Mouse (Mus musculus) neural tube, embryonic 13.5 days (tissue): ENCODE measurements around the gene Trmt5. TPM values are rescaled to one million over a fixed set of nuclear protein-coding genes. Genes with fewer than 3 reads are reported as not detected.

Source experiments
- ATAC-seq: fragments of 200-750 bp; cut with Nextera tagmentation; 2 replicates; pipeline ENCODE4 v1.8.0; 2017; ENCODE audit warnings: low read depth, mild to moderate bottlenecking, moderate TSS enrichment, moderate library complexity
- H3K27ac ChIP-seq: fragments of 300-500 bp; sonication (generic); replicated peaks from 2 replicates; pipeline ENCODE4 v1.5.1; 2015; ENCODE audit warnings: moderate library complexity, mild to moderate bottlenecking, inconsistent platforms
- H3K27me3 ChIP-seq: fragments of 300-500 bp; sonication (generic); 2 replicates; pipeline ENCODE4 v1.6.1; 2015; ENCODE audit warnings: mild to moderate bottlenecking, inconsistent platforms
- H3K36me3 ChIP-seq: fragments of 300-500 bp; sonication (generic); 2 replicates; pipeline ENCODE4 v1.6.1; 2015; ENCODE audit warnings: mild to moderate bottlenecking, inconsistent platforms
- H3K4me1 ChIP-seq: fragments of 300-500 bp; sonication (generic); replicated peaks from 2 replicates; pipeline ENCODE4 v1.6.1; 2015; ENCODE audit warnings: inconsistent platforms
- H3K4me2 ChIP-seq: fragments of 300-500 bp; sonication (generic); 2 replicates; pipeline ENCODE4 v1.6.1; 2015; ENCODE audit warnings: inconsistent platforms, mild to moderate bottlenecking, moderate library complexity
- H3K4me3 ChIP-seq: fragments of 300-500 bp; sonication (generic); 2 replicates; pipeline ENCODE4 v1.5.1; 2015; ENCODE audit warnings: mild to moderate bottlenecking, inconsistent platforms
- H3K9ac ChIP-seq: fragments of 300-500 bp; sonication (generic); 2 replicates; pipeline ENCODE4 v1.6.1; 2015; ENCODE audit warnings: moderate library complexity, mild to moderate bottlenecking, inconsistent platforms
- H3K9me3 ChIP-seq: fragments of 300-500 bp; sonication (generic); 2 replicates; pipeline ENCODE4 v1.6.1; 2016; ENCODE audit warnings: inconsistent platforms
- WGBS: fragments of 180-500 bp; shearing (Covaris S2); methylation state at CpG from one replicate; pipeline ENCODE4 v1.1.7; 2015; 5-methylcytosine and 5-hydroxymethylcytosine counted together
- polyA plus RNA-seq: library from polyadenylated mRNA; unstranded; fragments of >200 nt; fragmentation: Nextera tagmentation; extraction: Ambion mirVana; gene quantifications from 2 replicates; pipeline ENCODE4 v1.2.1, GENCODE M21; 2015

Gene Trmt5
- polyA plus RNA-seq, 1 experiment from 2014 or later = 15.2 TPM

GRCm38 (mm10) chr12:73308711-73309110, 22.2 kb upstream of the Trmt5 start:
- peaks cover 13% of the 10 kb centered on the region; the same call in 1 of the 2 replicates for H3K36me3 ChIP-seq
- no peak overlapping the region for H3K27ac ChIP-seq
- H3K9me3 ChIP-seq = no peaks in the 10 kb centered on the region
- no peak overlapping the region for H3K4me3 ChIP-seq
- no peaks in the 10 kb centered on the region for H3K27me3 ChIP-seq
- no peak for ATAC-seq
- H3K4me1 ChIP-seq = no peaks in the 10 kb centered on the region
- H3K4me2 ChIP-seq = no peak overlapping the region
- H3K9ac ChIP-seq = no peak overlapping the region
- 87% methylated on average over 2 of the region's 2 CpGs for WGBS

DNA sequence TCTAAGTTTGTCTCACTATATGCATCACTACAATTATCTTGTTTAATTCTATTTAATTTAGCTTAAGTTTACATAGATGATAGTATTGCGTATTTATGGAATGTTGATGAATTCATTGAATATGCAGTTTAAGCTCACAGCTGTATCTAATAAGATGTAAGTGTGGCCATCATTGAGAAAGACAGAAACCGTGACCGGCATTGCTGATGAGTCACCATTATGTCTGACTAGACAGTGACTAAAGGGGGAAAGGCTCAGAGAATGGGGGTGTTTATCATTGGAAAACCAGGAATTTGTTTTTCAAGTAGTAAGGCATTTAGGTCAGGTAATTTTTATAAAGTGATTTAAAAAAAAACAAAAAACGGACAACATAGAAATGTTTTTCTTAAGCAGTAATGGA, 21.2 kb upstream of the Trmt5 start:
- no peak for ATAC-seq
- H3K4me3 ChIP-seq = no peak overlapping the region
- H3K9ac ChIP-seq = no peak overlapping the region
- H3K27ac ChIP-seq = no peak overlapping the region
- 92% methylated on average over 4 of the region's 4 CpGs for WGBS
- no peaks in the 10 kb centered on the region for H3K9me3 ChIP-seq
- H3K27me3 ChIP-seq = no peaks in the 10 kb centered on the region
- peaks cover 13% of the 10 kb centered on the region; the same call in 1 of the 2 replicates for H3K36me3 ChIP-seq
- no peaks in the 10 kb centered on the region for H3K4me1 ChIP-seq
- no peak overlapping the region for H3K4me2 ChIP-seq

GRCm38 (mm10) chr12:73304636-73305035, 18.1 kb upstream of the Trmt5 start:
- Histone ChIP-seq H3K9me3 (no peaks in the 10 kb centered on the region), H3K27me3 (no peaks in the 10 kb centered on the region), H3K36me3 (peaks cover 18% of the 10 kb centered on the region), H3K4me1 (no peaks in the 10 kb centered on the region), H3K27ac (no peak overlapping the region), H3K9ac (no peak overlapping the region), H3K4me2 (no peak overlapping the region), H3K4me3 (no peak overlapping the region)
- WGBS = 81% methylated on average over 4 of the region's 4 CpGs
- ATAC-seq = no peak

DNA sequence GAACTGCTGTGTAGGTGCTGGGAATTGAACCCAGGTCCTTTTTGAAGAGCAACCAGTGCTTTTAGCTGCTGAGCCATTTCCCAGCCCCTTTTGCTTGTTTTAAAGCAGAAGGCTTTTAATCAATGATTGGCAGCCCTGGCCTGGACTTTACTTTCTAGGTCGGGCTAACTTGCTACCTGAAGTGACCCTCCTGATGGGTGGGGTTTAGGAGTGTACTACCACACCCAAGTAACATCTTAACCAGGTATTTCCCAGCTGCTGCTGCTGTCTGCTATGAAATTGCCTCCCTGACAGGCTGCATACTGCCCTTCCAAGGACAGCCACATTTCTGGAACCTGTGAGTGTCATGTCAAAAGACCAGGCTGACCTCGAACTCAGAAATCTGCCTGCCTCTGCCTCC, 14.0 kb upstream of the Trmt5 start:
- no peak overlapping the region for H3K4me2 ChIP-seq
- H3K4me3 ChIP-seq = no peak overlapping the region
- H3K9ac ChIP-seq = no peak overlapping the region
- peaks cover 26% of the 10 kb centered on the region for H3K36me3 ChIP-seq
- H3K27ac ChIP-seq = no peak overlapping the region
- no peaks in the 10 kb centered on the region for H3K4me1 ChIP-seq
- 92% methylated on average over 2 of the region's 2 CpGs for WGBS
- ATAC-seq = no peak
- no peaks in the 10 kb centered on the region for H3K9me3 ChIP-seq
- H3K27me3 ChIP-seq = no peaks in the 10 kb centered on the region

DNA sequence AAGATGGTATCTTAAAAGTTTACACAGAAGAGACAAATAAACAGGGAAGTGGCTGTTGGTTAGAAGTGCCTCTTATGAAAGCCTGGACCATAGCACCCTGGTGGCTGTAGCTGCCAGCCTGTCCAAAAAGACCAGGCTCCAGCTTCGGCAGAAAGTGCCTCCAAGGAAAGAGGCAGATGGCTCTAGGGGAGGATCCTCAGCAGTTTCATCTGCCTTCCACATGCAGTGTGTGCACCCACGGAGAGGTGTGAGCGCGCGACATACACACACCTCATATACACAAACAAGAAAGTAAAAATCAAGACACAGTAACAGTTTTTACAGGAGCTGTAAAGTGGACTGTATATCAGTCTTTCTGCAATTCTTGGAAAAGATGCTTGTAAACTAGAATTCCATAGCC, 12.1 kb upstream of the Trmt5 start:
- Histone ChIP-seq H3K36me3 (peaks cover 39% of the 10 kb centered on the region), H3K9ac (no peak overlapping the region), H3K4me2 (no peak overlapping the region), H3K4me1 (no peaks in the 10 kb centered on the region), H3K27ac (no peak overlapping the region), H3K9me3 (no peaks in the 10 kb centered on the region), H3K4me3 (no peak overlapping the region), H3K27me3 (no peaks in the 10 kb centered on the region)
- WGBS = 88% methylated on average over 5 of the region's 5 CpGs
- no peak for ATAC-seq

DNA sequence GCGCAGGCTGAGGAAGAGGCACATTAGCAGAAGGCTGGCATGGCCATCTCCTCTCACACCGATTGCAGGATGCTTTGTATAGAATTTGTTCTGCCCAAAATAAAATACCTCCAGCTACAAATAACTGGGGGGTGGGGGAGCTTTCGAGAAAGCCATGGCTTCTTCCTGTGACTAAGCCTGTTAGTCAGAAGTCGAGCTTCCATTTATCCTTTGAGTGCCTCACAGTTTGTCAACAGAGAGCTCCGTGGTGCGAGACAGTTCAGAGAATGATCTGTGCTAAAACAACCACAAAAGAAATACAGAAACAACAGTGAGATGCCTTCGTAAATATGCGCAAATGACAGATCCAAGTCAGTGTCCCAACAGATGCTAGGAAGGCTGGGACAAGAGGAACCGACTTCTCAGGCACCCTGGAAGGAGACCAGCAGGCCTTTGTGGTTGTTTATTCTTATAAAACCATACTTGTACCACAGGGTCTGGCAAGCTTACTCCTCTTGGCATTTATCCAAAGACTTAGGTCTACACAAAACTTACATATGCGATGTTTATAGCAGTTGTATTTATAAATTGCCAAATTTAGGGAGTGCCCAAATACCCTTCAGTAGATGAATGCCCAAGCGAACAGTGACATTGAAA, 9.1 kb upstream of the Trmt5 start:
- Histone ChIP-seq H3K9ac (no peak overlapping the region), H3K4me2 (no peak overlapping the region), H3K9me3 (no peaks in the 10 kb centered on the region), H3K27me3 (no peaks in the 10 kb centered on the region), H3K27ac (no peak overlapping the region), H3K4me3 (no peak overlapping the region), H3K36me3 (peaks cover 43% of the 10 kb centered on the region), H3K4me1 (no peaks in the 10 kb centered on the region)
- no peak for ATAC-seq
- WGBS = 81% methylated on average over 11 of the region's 11 CpGs

DNA sequence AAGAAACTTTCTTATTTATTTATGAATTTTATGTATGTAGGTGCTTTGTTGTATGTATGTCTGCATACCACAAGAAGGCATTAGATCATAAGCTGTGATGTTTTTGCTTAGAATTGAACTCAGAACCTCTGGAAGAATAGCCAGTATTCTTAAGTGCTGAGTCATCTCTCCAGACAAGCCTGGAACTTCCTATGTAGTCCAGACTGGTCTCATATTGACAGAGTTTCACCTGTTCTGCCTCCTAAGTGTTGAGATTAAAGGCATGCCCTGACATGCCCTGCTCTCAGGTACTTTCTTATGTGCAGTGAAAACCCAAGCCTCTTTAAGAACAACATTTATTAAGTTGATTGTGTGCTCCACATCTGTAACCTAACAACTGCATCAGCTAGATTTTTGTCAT, 8.4 kb upstream of the Trmt5 start:
- no peak overlapping the region for H3K27ac ChIP-seq
- peaks cover 39% of the 10 kb centered on the region for H3K36me3 ChIP-seq
- no peak for ATAC-seq
- no peak overlapping the region for H3K4me3 ChIP-seq
- no peaks in the 10 kb centered on the region for H3K27me3 ChIP-seq
- no peak overlapping the region for H3K9ac ChIP-seq
- H3K4me2 ChIP-seq = no peak overlapping the region
- H3K4me1 ChIP-seq = no peaks in the 10 kb centered on the region
- no peaks in the 10 kb centered on the region for H3K9me3 ChIP-seq

DNA sequence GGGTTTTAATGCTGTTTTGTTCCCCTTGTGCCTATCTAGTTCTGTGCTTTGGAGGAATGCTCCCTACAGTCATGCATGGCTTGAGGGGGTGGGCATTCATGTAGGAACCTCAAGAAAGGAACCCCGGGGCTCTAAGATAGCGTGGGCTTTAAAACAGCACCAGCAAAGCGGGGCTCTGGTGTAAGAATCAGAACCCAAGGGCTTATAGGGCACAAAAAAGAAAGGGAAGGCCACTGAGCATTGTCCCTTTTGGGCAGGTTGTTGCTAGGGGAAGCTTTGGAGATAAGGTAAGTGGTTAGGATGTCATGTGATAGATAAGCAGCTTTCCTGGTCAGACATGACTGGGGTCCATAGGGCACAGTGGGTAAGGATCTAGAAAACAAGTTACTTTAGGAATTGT, 2.1 kb upstream of the Trmt5 start:
- Histone ChIP-seq H3K9ac (no peak overlapping the region), H3K27me3 (no peaks in the 10 kb centered on the region), H3K4me2 (no peak overlapping the region), H3K4me1 (peaks cover 37% of the 10 kb centered on the region), H3K36me3 (peaks cover 15% of the 10 kb centered on the region), H3K9me3 (no peaks in the 10 kb centered on the region), H3K4me3 (no peak overlapping the region), H3K27ac (no peak overlapping the region)
- ATAC-seq = no peak
- WGBS = 95% methylated on average over 3 of the region's 3 CpGs

GRCm38 (mm10) chr12:73287609-73288008, 1.1 kb upstream of the Trmt5 start:
- Histone ChIP-seq H3K36me3 (peaks cover 14% of the 10 kb centered on the region), H3K9ac (peak overlapping the region; percentile 89), H3K27me3 (no peaks in the 10 kb centered on the region), H3K4me2 (peak overlapping the region; percentile 77), H3K4me3 (peak overlapping the region; percentile 84), H3K27ac (no peak overlapping the region), H3K4me1 (peaks cover 41% of the 10 kb centered on the region), H3K9me3 (no peaks in the 10 kb centered on the region)
- WGBS = 76% methylated on average over 8 of the region's 8 CpGs
- ATAC-seq = no peak

DNA sequence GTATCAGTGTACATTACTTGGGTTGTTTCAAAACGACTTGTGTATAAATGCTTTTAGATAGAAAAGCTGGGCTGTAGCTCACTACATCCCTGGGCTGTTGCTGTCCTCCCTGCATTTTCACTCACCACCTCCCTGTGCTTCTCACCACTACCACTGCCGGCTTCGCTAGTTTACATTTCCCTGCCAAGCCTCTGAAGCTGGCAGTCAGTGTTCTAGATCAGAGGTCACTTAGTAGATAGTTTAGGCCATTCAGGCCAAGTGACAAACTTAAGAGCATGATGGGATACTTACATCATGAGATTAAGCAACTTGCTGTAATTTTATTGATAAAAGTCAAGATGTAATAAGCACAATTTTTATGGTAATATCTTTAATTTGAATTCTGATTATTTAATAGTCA, 11.6 kb downstream of the Trmt5 start:
- Histone ChIP-seq H3K27ac (no peak overlapping the region), H3K27me3 (no peaks in the 10 kb centered on the region), H3K4me3 (no peak overlapping the region), H3K36me3 (peaks cover 45% of the 10 kb centered on the region), H3K4me2 (no peak overlapping the region), H3K4me1 (no peaks in the 10 kb centered on the region), H3K9ac (no peak overlapping the region), H3K9me3 (peaks cover 6% of the 10 kb centered on the region; the same call in 1 of the 2 replicates)
- ATAC-seq = no peak
- WGBS = 95% methylated on average over 3 of the region's 3 CpGs

DNA sequence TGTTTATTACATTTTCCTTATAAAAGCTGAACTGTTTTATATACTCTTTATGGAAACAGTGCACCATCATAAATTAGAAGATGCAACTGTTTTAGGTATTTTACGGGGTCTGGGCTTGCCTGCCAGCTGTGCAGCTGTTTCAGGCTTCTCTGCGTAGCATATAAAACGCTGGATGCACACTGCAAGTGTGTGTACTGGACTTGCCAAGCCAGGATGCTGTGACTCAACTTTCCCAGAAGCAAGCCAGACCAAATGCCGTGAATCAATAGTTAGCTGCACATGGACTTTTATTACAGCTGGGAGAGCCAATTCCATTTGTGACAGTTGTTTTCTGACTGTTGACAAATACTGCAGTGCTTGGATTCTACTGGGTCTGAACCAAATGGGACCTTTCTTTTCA, 16.6 kb downstream of the Trmt5 start:
- 73% methylated on average over 4 of the region's 4 CpGs for WGBS
- Histone ChIP-seq H3K4me2 (no peak overlapping the region), H3K9ac (no peak overlapping the region), H3K9me3 (no peaks in the 10 kb centered on the region), H3K4me3 (no peak overlapping the region), H3K4me1 (no peaks in the 10 kb centered on the region), H3K27ac (no peak overlapping the region), H3K27me3 (no peaks in the 10 kb centered on the region), H3K36me3 (peaks cover 5% of the 10 kb centered on the region; the same call in 1 of the 2 replicates)
- no peak for ATAC-seq

DNA sequence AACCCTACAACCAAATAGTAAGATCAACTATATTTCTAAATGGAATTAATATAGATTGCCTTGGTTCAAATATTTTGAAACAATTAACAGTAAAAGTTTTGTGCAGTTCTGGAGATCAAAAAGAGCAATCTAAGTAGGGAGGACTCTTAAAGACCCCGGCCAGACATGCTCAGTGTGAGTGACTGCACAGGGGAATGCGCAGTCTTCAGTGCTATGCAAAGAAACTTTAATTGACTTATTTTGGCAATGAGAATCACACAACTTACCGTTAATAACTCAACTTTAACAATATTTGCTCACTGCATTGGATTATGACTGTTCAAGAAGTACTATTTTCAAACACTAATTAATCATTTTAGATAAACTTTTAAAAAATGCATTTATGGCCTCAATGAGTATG, 17.0 kb downstream of the Trmt5 start:
- Histone ChIP-seq H3K9ac (no peak overlapping the region), H3K9me3 (no peaks in the 10 kb centered on the region), H3K27me3 (no peaks in the 10 kb centered on the region), H3K27ac (no peak overlapping the region), H3K4me2 (no peak overlapping the region), H3K4me3 (no peak overlapping the region), H3K36me3 (peaks cover under 1% of the 10 kb centered on the region; the same call in 1 of the 2 replicates), H3K4me1 (no peaks in the 10 kb centered on the region)
- ATAC-seq = no peak
- WGBS = 84% methylated on average over 3 of the region's 3 CpGs

DNA sequence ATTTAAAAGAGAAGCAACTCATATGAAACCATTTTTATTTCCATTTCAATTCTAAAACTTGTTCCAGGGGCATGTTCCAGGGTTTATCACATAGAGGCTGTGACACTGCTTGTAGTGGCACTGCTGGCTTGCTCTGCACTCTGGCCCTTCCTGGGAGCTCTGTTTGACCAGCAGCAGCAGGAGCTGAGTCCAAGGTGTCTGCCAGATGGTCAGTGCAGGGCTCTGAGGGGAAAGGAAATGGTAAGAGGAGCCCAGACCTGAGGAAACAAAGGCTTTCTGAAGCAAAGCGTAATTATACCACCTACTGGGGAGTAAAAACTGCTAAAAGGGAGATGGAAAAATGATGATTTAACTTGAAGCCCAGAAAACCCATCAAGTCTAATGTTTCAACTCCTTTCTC, 18.0 kb downstream of the Trmt5 start:
- Histone ChIP-seq H3K27me3 (no peaks in the 10 kb centered on the region), H3K36me3 (no peaks in the 10 kb centered on the region), H3K4me3 (no peak overlapping the region), H3K27ac (no peak overlapping the region), H3K9ac (no peak overlapping the region), H3K4me2 (no peak overlapping the region), H3K4me1 (no peaks in the 10 kb centered on the region), H3K9me3 (no peaks in the 10 kb centered on the region)
- WGBS = 78% methylated on average over 1 of the region's 1 CpGs
- no peak for ATAC-seq
